Mouse (Mus musculus) megakaryocyte, adult 5-6 weeks (primary cell): ENCODE data around the gene Dbf4. TPM values are rescaled to one million over a fixed set of nuclear protein-coding genes. Genes with fewer than 3 reads are reported as not detected.

ENCODE experiments used
- ATAC-seq: 2 replicates; pipeline ENCODE4 v1.8.0; 2016; ENCODE audit warnings: mild to moderate bottlenecking, inconsistent platforms; ENCODE audit not compliant: poor library complexity, severe bottlenecking
- total RNA-seq, 2 experiments: library from RNA; stranded (forward) in 1 of 2; stranded (reverse) in 1 of 2; fragments of 153-499, 151-499 nt in 1 of 2; fragments of 221-1000, 200-1000 nt in 1 of 2; gene quantifications; 2 replicates each; pipeline versions ENCODE4 v1.2.3 to v1.2.4; 2015 to 2017

Dbf4 gene
- total RNA-seq (2015) (65.6 and 69.3 TPM in 2 replicates), total RNA-seq (2017) (70.4 and 73.1 TPM in 2 replicates)

GRCm38 (mm10) chr5:8422157-8422931 lies at the start of gene Dbf4, which contains the start of gene Slc25a40:
Gene Dbf4, minus strand, starts transcription at chr5:8422716.
Gene Slc25a40, plus strand, starts transcription at chr5:8422850.
- ATAC-seq: peak; percentile 93

- peak; percentile 62; the same call in 1 of the 2 replicates for ATAC-seq
Measured at GRCm38 (mm10) chr5:8456561-8456960, 34.0 kb upstream of the Dbf4 start.

DNA sequence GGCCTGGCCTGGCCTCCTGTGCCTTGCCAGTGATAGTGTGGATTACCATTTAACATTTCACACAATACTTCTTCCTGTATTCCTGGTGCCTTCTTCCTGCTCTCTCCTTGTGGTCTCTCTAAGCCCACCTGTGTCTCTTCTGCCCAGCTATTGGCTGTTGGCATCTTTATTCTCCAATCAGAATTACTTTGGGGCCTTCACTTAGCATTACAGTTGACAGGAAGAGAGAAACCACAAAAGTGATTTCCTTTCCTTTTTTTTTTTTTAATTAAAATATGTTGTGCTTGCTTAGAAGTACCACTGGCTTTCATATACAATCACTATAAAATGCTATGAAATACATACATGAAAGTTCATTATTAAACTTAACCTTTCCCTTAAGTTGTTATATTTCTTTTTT lies 33.0 kb upstream of the Dbf4 start:
- no peak for ATAC-seq

DNA sequence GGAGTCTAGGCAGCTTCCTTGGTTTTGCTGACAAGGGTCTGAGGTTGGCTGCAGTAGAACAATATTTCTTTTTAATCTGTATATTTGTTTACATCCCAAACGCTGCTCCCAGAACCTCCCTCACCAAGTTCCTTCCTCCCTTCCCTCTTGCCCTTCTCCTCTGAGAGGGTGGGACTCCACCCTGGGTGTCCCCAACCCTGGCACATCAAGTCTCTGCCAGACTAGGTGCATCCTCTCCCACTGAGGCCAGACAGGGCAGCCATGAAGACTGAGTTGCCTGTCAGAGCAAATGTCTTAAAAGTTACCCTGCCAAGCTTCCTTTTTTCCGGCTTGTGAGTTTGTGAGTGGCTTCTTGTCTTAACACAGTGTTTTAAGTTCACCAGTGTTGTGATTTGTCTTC lies 16.6 kb upstream of the Dbf4 start:
- no peak for ATAC-seq

DNA sequence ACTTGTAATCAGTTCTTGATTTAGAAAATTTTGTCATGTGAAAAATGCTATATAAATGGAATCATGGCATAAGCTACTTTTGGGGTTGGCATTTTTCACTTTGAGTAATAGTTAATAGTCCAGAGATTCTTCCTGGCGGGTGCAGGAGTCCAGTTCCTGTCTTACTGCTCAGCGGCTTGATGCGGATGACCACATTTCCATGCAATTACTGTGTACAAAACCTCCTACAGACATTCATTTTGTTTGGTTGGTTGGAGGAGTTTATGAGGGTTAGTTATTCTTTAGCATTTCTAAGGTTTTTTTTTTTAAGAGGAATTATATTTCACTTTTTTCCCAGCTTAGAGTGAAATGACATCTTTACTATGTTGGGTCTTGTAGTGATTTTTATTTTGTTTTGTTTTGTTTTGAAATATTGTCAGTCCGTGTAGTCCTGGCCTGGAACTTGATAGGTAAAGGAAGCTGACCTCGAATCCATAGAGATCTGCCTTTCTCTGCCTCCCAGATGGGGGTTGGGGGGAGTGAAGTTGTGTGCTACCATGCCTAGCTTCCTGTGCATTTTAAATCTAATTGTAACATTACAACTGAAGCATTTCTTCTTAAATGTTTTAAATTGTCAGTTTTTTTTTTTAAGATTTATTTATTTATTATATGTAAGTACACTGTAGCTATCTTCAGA lies 15.1 kb upstream of the Dbf4 start:
- no peak for ATAC-seq

DNA sequence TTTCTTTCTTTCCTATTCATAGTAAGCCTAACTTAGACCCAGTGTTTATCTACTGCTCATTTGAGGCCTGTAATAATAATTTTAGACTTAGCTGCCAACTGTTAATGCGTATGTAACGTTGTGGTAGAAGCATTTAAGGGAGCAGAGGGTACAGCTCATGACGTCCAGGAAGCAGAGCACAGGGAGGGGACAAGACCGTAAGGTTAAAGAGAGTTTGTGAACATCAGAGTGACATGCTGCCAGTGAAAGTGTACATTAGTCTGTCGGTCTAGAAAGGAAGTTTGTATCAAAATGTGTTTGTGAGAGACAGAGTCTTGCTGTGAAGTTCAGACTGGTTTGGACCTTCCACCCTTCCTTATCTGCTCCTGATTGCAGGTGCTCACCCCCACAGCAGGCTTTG lies 3.4 kb upstream of the Dbf4 start:
- no peak for ATAC-seq

GRCm38 (mm10) chr5:8424116-8424515 lies 1.6 kb upstream of the Dbf4 start:
- no peak for ATAC-seq

DNA sequence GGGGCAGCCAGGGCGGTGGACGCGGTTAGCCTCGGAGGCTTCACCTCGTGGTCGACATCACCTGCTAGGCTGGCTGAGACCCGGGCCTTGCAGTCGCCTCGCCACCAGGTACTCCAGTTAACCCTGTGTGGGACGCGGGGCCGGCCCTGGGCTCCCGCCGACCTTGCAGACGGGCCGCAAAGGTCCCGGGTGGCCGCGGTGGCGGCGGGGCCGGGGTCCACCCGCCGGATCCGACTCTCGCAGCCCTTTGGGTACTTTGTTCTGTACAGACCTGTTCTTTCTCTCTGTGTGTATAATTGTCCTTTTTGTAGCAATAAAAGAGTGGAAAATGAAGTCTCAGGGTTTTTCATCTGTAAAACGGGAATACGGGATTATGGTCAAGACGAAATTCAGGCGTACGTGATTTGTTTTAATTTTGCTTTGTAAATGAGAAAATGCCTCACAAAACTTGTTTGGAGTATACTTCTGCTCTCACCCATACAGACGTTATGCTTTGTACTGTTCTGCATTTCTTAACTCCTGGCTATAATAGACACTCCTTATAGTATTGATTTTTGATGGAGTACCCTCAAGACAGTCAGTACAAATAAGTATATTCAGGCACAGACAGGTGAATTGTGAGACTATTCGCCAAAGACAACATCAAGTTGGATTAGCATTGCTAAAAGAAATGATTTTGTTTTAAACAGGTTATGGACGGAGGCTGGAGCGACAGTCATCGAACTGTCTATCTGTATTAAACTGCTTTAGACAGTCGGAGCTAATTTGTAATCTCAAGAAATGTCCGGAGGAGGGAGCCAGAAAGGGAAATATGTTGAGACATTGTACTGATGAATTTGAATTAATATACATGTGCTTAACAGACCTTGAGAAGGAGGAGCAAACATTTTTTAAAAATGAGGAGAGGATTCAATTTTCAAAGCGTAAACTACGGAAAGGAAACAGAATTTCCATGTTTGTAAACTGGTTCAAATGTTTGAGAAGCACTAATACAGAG lies 714 bp upstream of the Dbf4 start:
- ATAC-seq: no peak

DNA sequence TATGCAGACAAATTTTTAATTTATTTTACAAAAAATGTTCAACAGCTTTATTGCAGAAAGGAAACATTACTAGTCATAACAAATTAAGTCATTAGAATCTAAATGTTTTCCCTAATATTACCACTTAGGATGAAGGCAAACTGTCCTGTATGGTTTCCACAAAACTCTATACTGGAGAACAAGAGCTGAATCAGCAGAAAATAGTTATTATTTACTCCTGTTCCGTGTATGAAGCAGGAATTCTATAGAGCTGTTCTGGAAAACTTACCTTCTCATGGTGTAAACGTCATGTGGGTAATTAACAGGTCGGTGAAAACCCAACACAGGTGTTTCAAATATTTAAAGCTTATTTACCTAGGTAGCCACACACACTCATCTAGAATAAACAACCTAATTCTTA lies 1.1 kb downstream of the Dbf4 start:
- ATAC-seq: no peak

DNA sequence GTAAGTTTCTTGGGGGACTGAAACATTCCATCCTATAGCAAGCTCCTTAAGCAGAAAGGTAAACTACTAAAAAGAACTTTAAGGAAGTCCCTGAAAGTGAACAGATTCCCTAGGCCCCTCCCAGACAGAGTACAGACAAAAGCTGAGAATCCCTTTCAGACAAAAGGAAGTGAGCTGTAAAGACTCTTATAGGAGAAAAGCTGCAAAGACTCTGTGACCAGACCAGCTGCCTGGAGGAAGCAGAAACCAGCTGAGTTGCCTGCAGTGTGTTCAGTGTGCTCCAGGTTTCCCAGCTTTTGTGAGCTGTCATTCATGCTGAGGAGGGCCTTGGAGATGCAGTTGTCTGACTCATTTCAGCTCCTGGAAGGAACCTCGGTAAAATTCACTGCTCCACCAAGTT lies 5.1 kb downstream of the Dbf4 start:
- peak; percentile 60 for ATAC-seq

- 0 out of 2 replicates have a peak, but pooled peaks have one; percentile 27 for ATAC-seq
Measured at GRCm38 (mm10) chr5:8416683-8417413, 5.7 kb downstream of the Dbf4 start.

GRCm38 (mm10) chr5:8408746-8409145 lies 13.8 kb downstream of the Dbf4 start:
- ATAC-seq: no peak

- no peak for ATAC-seq
Measured at GRCm38 (mm10) chr5:8397587-8398249, 24.8 kb downstream of the Dbf4 start.

DNA sequence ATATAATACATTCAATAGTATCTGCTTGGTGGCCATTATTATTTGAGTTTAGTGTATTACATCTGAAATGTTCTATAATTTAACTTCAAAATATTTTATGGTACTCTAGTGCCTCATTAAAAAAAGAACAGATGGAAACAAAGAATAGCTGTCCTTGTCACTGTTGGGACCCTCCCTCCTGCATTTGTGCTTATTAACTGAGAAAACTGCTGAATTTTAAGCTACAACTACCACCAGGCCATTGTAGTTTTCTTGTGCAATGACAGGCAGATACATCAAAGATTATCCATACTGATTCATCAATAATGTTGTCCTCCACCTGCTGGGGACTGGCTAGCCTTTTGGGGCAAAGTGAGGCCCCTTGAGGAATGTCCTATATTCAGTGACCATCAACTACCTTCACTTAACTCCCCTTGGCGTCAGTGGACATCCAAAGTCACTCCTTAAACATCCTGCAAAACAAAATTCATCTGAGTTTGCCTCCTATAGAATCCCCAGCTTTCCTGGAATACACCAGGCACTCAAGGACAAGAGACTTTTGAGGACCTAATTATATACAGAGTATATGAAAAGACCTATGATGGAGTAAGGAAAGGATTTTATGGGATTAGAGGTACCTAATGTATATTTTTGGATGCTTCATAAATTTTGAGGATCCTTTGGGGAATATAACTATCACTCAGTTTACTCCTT lies 28.5 kb downstream of the Dbf4 start:
- ATAC-seq: no peak

- no peak for ATAC-seq
Measured at GRCm38 (mm10) chr5:8374297-8374906, 48.1 kb downstream of the Dbf4 start.

DNA sequence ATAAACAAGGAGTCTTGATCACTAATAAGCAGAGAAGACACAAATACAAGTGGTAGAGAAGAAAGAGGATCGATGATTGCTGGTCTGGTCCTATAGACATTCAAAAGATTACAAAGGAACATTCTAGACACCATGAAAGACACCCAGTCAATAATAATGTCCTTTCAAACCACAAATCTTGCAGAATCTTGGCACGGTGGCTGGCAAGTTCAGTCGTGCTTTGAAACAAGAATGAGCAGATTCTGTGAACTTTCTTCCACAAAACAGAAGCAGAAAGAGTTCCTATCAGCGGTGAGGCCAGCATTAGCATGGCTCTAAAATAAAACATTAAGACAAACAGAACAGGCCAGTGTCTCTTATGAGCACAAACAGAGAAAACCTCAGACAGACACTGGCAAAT lies 49.1 kb downstream of the Dbf4 start:
- no peak for ATAC-seq

GRCm38 (mm10) chr5:8368781-8369180 lies 53.7 kb downstream of the Dbf4 start:
- no peak for ATAC-seq

DNA sequence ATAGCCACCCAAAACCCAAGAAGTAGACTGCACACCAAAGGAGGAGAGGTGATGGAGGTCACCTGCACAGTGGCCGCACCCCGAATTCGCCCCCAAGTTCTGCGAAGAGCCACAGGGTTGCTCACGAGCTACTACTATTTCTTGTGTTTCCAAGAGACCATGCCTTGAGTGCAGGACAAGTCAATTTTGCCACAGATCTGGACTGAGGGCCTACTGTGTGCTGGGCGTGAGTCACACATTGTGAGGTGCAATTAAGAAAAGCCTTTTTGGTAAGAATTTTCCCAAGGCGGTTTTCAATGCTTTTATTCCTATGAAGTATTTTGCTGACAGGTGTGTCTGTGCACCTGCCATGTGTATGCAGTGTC lies 54.2 kb downstream of the Dbf4 start:
- ATAC-seq: no peak
